Mouse (Mus musculus) G1E (cell line): ENCODE results near the gene Kcnf1.

ENCODE experiments used
- CTCF ChIP-seq: IDR thresholded peaks from 2 replicates; pipeline ENCODE4 v1.5.1; 2012; ENCODE audit warnings: low read depth, low read length, inconsistent platforms, mixed read lengths
- GATA2 ChIP-seq: IDR thresholded peaks from 2 replicates; pipeline ENCODE4 v1.6.1; 2012; ENCODE audit warnings: low read depth, low read length, inconsistent platforms, borderline replicate concordance
- POLR2AphosphoS5 ChIP-seq: IDR thresholded peaks from 2 replicates; pipeline ENCODE4 v1.6.1; 2012; ENCODE audit warnings: low read depth, low read length, inconsistent platforms; ENCODE audit not compliant: insufficient replicate concordance
- TAL1 ChIP-seq: conservative IDR thresholded peaks from 2 replicates; pipeline ENCODE4 v1.6.1; 2012; ENCODE audit warnings: low read depth, low read length, inconsistent platforms, mixed read lengths

- no peak for TF ChIP-seq CTCF
- TF ChIP-seq POLR2AphosphoS5: no peak
- TF ChIP-seq GATA2: no peak
- no peak for TF ChIP-seq TAL1
Measured at GRCm38 (mm10) chr12:17159549-17159948, 17.1 kb downstream of the Kcnf1 start.
